Mouse (Mus musculus): ENCODE data around the gene Mgarp.
"Not testable (repeated sequence)": the region's sequence is repeated elsewhere in the genome, so short reads cannot be mapped to it uniquely, and the experiment has no call there.

Gene Mgarp

GRCm38 (mm10) chr3:51368011-51368410 is 28.5 kb downstream of the Mgarp start:
- DNase-seq (ENCODE audit: low spot score in 2 of 2), result no peak

DNA sequence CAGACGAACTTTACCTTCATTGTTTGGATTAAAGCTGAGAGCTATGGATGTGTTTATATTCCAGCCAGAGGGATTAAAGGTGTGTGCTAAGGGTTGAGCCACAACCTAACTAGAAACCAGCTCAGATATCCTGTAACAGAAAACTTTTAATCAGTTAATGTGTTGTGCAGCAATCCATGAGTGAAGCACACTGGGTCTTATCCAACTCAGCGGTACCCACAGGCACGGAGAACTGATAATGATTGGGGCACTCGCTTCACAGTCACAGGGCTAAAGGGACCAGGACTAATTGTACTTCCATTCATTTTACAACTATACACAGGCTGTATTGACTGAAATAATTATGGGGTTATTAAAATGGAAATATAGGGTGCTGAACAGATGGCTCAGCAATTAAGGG is 29.6 kb downstream of the Mgarp start:
- DNase-seq (ENCODE audit: low spot score in 2 of 2), result no peak

DNA sequence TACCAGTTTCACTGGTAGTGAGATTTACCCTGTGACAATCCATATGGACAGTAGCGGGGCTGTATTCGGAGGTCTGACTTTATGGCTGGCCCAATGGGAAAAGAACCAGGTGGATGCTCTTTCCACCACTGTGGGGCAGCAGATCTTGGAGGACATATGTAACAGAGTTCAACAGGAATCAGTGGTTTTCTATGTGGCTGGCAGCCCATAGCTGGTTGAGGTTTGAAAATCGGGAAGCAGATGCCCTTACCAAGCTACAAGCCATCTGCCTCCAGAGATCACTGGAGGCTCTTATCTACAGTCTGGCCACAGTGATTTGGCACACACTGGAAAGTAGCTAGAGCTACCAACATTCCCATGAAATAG is 31.0 kb downstream of the Mgarp start:
- DNase-seq (ENCODE audit: low spot score in 2 of 2), result no peak

GRCm38 (mm10) chr3:51364703-51365516 is 31.6 kb downstream of the Mgarp start:
- peak; percentile 58 to 67 for DNase-seq (ENCODE audit: low spot score in 2 of 2)

GRCm38 (mm10) chr3:51361066-51361465 is 35.5 kb downstream of the Mgarp start:
- DNase-seq (ENCODE audit: low spot score in 2 of 2), result no peak

DNA sequence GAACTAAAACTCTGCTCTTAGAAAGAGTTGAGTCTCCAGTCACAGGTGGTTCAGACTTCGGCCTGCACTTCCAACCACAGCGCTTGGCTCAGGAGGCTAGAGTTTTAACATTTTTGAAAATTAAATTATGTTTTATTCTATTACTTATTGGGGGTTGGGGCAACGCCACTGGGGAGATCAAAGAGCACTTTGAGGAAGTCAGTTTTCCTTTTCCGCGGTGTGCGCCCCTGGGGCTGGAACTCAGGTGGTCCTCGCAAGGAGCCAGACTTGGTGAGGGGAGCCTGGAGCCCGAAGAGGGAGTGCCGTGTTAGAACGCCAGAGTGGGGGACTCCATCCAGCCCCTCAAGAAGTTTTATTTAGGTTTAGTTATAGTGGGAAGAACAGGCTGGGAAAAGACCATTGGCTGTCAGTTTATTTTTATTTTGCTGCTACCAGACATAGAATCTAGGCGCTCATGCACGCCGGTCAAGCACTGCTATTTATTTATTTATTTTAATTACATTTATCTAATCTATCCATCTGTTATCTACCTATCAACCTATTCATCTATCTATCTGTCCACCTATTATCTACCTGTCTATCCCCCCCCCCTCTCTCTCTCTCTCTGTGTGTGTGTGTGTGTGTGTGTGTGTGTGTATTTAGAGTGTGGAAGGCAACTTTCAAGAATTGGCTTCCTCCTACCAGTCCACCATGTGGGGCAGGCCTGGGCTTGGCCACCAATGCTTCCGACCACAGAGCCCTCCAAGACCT is 36.8 kb downstream of the Mgarp start:
- no peak for DNase-seq (ENCODE audit: low spot score in 2 of 2)

DNA sequence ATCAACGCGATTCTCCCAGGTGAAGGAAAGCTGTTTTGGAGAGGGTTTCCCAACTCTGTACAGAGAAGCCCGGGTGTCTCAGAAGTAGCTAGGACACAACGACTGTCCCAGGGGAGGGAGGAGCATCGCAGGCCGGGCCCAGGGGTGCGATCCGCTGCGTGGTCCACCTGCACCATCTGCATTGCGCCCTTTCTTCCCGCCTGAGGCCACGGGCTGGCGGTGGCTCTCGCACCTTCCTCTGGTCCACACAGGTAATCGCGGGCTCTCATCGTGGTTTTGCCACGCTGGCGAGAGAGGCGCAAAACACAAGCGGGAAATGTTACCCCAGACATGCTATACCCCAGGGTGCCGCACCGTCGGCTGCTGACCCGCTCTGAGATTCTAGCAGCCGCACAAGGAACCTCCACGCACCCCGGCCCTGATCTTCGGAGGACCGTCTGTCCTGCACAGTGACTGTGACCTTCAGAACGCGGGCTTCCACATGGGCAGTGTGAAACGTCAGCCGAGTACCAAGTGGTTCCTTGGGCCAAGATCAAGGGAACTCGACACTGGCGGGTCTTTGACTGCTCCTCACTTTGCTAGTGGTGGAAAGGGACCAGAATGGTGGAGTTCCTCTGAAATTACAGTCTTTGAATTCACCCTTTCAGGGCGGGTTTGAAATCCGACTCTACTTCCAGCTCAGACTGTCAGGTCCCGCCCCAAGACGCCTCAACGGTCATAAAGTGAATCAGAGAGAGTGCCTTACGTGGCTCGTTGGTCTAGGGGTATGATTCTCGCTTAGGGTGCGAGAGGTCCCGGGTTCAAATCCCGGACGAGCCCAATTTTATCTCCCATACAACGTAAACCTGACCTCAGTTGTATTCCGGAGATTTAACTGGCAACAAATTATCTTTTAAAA is 37.6 kb downstream of the Mgarp start:
- DNase-seq (ENCODE audit: low spot score in 2 of 2), result peak; percentile 67 to 75

- DNase-seq (ENCODE audit: low spot score in 2 of 2), result peak; percentile 68 to 72
Measured at GRCm38 (mm10) chr3:51358181-51358580, 38.4 kb downstream of the Mgarp start.

GRCm38 (mm10) chr3:51357624-51358023 is 38.9 kb downstream of the Mgarp start:
- no peak for DNase-seq (ENCODE audit: low spot score in 2 of 2)

DNA sequence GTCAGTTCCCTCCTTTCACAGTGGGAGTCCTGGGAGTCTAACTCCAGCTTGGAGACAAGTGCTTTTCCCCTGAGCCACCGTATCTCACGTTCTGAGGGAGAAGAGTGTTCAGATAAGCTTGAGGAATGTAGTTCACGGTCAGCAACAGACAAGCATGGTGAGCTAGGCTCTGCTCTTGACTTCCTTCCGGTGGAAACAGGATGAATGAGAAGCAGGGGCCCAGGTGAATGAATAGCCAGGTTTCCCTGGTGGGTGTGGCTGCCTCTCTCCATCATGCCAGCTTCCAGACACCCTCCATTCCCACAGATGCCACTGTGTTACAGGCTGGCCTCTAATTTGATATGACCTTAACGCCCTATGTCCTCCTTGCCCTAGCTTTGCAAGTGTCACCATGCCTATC is 39.5 kb downstream of the Mgarp start:
- no peak for DNase-seq (ENCODE audit: low spot score in 2 of 2)

DNA sequence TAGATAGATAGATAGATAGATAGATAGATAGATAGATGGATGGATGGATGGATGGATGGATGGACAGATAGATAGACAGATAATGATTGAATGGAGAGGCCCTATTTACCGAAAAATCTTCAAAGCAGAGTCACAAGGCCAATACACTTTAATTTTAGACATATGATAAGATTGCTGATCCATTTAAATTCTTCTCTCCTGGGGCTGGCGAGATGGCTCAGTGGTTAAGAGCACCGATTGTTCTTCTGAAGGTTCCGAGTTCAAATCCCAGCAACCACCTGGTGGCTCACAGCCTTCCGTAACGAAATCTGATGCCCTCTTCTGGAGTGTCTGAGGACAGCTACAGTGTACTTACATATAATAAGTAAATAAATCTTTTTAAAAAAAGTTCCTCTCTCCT is 41.6 kb downstream of the Mgarp start:
- not testable (repeated sequence) for DNase-seq (ENCODE audit: low spot score in 2 of 2)

GRCm38 (mm10) chr3:51354034-51354427 is 42.5 kb downstream of the Mgarp start:
- DNase-seq (ENCODE audit: low spot score in 2 of 2), result no peak

- peak; percentile 33 to 62 for DNase-seq (ENCODE audit: low spot score in 2 of 2)
Measured at GRCm38 (mm10) chr3:51353325-51354033, 43.1 kb downstream of the Mgarp start.

- no peak for DNase-seq (ENCODE audit: low spot score in 2 of 2)
Measured at GRCm38 (mm10) chr3:51350806-51351205, 45.7 kb downstream of the Mgarp start.

GRCm38 (mm10) chr3:51348646-51349238 is 47.8 kb downstream of the Mgarp start:
- no peak for DNase-seq (ENCODE audit: low spot score in 2 of 2)

GRCm38 (mm10) chr3:51345017-51345416 is 51.5 kb downstream of the Mgarp start:
- not testable (repeated sequence) for DNase-seq (ENCODE audit: low spot score in 2 of 2)

GRCm38 (mm10) chr3:51344182-51344581 is 52.4 kb downstream of the Mgarp start:
- not testable (repeated sequence) for DNase-seq (ENCODE audit: low spot score in 2 of 2)

GRCm38 (mm10) chr3:51343260-51343659 is 53.3 kb downstream of the Mgarp start:
- no peak for DNase-seq (ENCODE audit: low spot score in 2 of 2)

DNA sequence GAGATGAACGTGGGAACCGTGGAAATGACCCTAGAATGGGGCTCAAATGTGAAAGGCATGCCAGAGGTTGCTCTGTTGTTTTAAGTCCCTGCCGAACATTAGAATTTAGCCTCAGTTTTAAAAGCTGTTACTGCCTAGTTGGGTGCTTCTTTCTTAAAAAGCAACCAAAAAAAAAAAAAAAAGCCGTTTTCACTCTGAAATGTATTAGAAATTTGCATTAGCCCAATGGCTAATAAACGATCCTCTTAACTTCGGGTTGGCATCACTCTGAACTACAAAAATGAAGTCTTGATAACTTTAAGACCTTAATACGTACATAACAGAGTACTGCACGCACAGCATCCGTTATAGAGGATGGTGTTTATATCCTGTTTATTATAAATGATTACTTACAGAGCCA is 54.4 kb downstream of the Mgarp start:
- no peak for DNase-seq (ENCODE audit: low spot score in 2 of 2)

DNA sequence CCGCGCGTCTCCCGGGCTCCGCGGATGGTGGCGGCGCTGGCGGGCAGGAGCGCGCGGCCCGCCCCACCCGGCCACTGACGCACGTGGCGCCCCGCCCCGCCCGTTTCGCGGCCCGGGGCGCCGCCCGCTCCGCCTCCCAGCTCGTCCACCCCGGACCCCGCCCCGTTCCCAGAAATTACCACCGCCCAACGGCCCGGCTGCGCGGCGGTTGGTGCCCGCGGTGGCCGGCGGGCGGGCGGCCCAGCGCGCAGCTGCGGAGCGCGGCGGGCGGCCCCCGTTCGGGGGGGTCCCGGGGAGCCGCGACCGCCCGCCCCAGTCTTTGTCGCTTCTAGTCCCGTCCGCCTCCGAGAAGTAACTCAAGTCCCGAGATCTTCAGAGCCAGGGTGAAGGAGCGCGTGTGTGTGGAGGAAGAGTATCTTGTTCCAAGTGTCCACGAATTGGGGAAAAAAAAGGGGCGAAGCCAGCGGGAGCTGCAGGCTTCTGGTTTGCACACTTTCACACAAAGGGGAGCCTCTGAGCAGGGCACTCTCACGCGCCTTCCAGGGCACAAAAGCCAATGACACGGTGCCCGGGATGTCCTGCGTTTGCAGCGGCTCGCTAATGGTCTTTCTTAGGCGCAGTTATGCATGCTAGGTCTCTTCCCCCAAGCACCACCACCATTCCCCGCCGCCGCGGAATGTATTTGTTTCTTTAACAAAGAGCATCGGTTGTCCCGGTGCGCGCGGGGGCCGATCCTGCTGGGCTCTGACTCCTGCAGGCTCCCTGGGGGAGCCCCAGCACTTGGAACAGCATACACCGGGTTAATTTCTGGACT is 55.1 kb downstream of the Mgarp start:
- peak; percentile 77 to 81 for DNase-seq (ENCODE audit: low spot score in 2 of 2)
